Mouse (Mus musculus) ovary, postnatal 10 days (tissue): ENCODE results near the gene Kmt2d.

Source experiments
- DNase-seq: peaks from one replicate; pipeline ENCODE4 v3.0.0; 2022; ENCODE audit warnings: low spot score

Gene Kmt2d

GRCm38 (mm10) chr15:98853161-98853937, 17.7 kb downstream of the Kmt2d start:
- DNase-seq, result no peak

- DNase-seq, result no peak
Observed at GRCm38 (mm10) chr15:98852733-98853132, 18.3 kb downstream of the Kmt2d start.

GRCm38 (mm10) chr15:98852071-98852470, 18.9 kb downstream of the Kmt2d start:
- no peak for DNase-seq

GRCm38 (mm10) chr15:98851229-98851818, 19.7 kb downstream of the Kmt2d start:
- no peak for DNase-seq

GRCm38 (mm10) chr15:98850668-98851067, 20.3 kb downstream of the Kmt2d start:
- no peak for DNase-seq

GRCm38 (mm10) chr15:98849956-98850600, 20.9 kb downstream of the Kmt2d start:
- DNase-seq, result no peak

GRCm38 (mm10) chr15:98849165-98849564, 21.8 kb downstream of the Kmt2d start:
- DNase-seq, result no peak

- DNase-seq, result no peak
Observed at GRCm38 (mm10) chr15:98846140-98846539, 24.9 kb downstream of the Kmt2d start.

- no peak for DNase-seq
Observed at GRCm38 (mm10) chr15:98845149-98845548, 25.9 kb downstream of the Kmt2d start.

GRCm38 (mm10) chr15:98843595-98844223, 27.3 kb downstream of the Kmt2d start:
- no peak for DNase-seq

GRCm38 (mm10) chr15:98839671-98840585, 31.1 kb downstream of the Kmt2d start:
- no peak for DNase-seq

GRCm38 (mm10) chr15:98839161-98839560, 31.8 kb downstream of the Kmt2d start:
- DNase-seq, result no peak

- no peak for DNase-seq
Observed at GRCm38 (mm10) chr15:98837743-98838103, 33.3 kb downstream of the Kmt2d start.

- DNase-seq, result no peak
Observed at GRCm38 (mm10) chr15:98837006-98837742, 33.8 kb downstream of the Kmt2d start.

GRCm38 (mm10) chr15:98835291-98835690, 35.7 kb downstream of the Kmt2d start:
- DNase-seq, result no peak

GRCm38 (mm10) chr15:98834059-98834458, 36.9 kb downstream of the Kmt2d start:
- no peak for DNase-seq

GRCm38 (mm10) chr15:98833281-98833680, 37.7 kb downstream of the Kmt2d start:
- DNase-seq, result no peak

- DNase-seq, result no peak
Observed at GRCm38 (mm10) chr15:98832161-98833058, 38.6 kb downstream of the Kmt2d start.

- DNase-seq, result no peak
Observed at GRCm38 (mm10) chr15:98831684-98832035, 39.3 kb downstream of the Kmt2d start.
